Mouse (Mus musculus) small intestine, adult 2 months (tissue): ENCODE measurements around the gene Lrg1.

ENCODE experiments used
- CTCF ChIP-seq: fragments of 200-500 bp; IDR thresholded peaks from 2 replicates; pipeline ENCODE4 v1.5.1; 2012; ENCODE audit warnings: low read depth, mild to moderate bottlenecking, control low read depth, inconsistent platforms, low read length, moderate library complexity, mixed read lengths; ENCODE audit not compliant: insufficient replicate concordance, insufficient read length; ENCODE audit errors: extremely low read depth
- POLR2A ChIP-seq: fragments of 200-500 bp; IDR thresholded peaks from 2 replicates; pipeline ENCODE4 v1.6.1; 2012; ENCODE audit warnings: low read depth, mild to moderate bottlenecking, control low read depth, inconsistent platforms, low read length, moderate library complexity

- no peak for TF ChIP-seq CTCF
- TF ChIP-seq POLR2A = no peak
Observed at GRCm38 (mm10) chr17:56170636-56171035, 48.8 kb upstream of the Lrg1 start.
